Mouse (Mus musculus) CH12.LX (cell line): ENCODE results near the gene Slc16a7. TPM values are rescaled to one million over a fixed set of nuclear protein-coding genes. Genes with fewer than 3 reads are reported as not detected.

Experiments
- DNase-seq: peaks from one replicate; pipeline ENCODE4 v3.0.0-alpha.2; 2013; ENCODE audit errors: extremely low read depth
- H3K27ac ChIP-seq: 2 replicates; pipeline ENCODE4 v1.5.1; 2012; ENCODE audit warnings: low read depth, mild to moderate bottlenecking, control low read depth, moderate library complexity; ENCODE audit not compliant: insufficient read depth
- H3K27me3 ChIP-seq: replicated peaks from 2 replicates; pipeline ENCODE3; 2012; ENCODE audit warnings: inconsistent platforms
- H3K36me3 ChIP-seq, 2 experiments: replicated peaks in 1 of 2; 2 replicates each; pipeline versions ENCODE3 to v1.6.1; 2012; ENCODE audit warnings: inconsistent platforms in 1 of 2, low read length in 1 of 2, mild to moderate bottlenecking in 1 of 2, mixed read lengths in 1 of 2, moderate library complexity in 1 of 2; ENCODE audit not compliant: control insufficient read depth in 1 of 2, insufficient read depth in 1 of 2
- H3K4me1 ChIP-seq, 2 experiments: 2 replicates each; pipeline ENCODE4 v1.6.1; 2012; ENCODE audit warnings: inconsistent platforms in 1 of 2, moderate library complexity in 1 of 2; ENCODE audit not compliant: insufficient read depth in 2 of 2, control insufficient read depth in 1 of 2
- H3K4me2 ChIP-seq: 2 replicates; pipeline ENCODE4 v1.6.1; 2012; ENCODE audit warnings: low read depth, mild to moderate bottlenecking, control low read depth; ENCODE audit not compliant: poor library complexity, insufficient read depth, severe bottlenecking
- H3K4me3 ChIP-seq, 3 experiments: fragments of 150-350 bp in 1 of 3; sonication (generic) in 1 of 3; replicated peaks in 1 of 3; 2 replicates each; pipeline versions ENCODE3 to v1.5.1; 2011 to 2012; ENCODE audit warnings: low read depth in 2 of 3, low read length in 2 of 3, mild to moderate bottlenecking in 2 of 3, moderate library complexity in 2 of 3, control low read depth in 1 of 3, improper control_type of control experiment in 1 of 3, inconsistent platforms in 1 of 3, mixed read lengths in 1 of 3; ENCODE audit not compliant: poor library complexity in 1 of 3
- H3K79me2 ChIP-seq: replicated peaks from 2 replicates; pipeline ENCODE4 v1.6.1; 2012; ENCODE audit warnings: mild to moderate bottlenecking, moderate library complexity; ENCODE audit not compliant: control insufficient read depth, poor library complexity, insufficient read depth, severe bottlenecking; ENCODE audit errors: extremely low read depth
- H3K9ac ChIP-seq: 2 replicates; pipeline ENCODE4 v1.6.1; 2012; ENCODE audit warnings: low read depth, mild to moderate bottlenecking, control low read depth, moderate library complexity; ENCODE audit not compliant: insufficient read depth
- H3K9me3 ChIP-seq: replicated peaks from 2 replicates; pipeline ENCODE3; 2012; ENCODE audit warnings: low read length, inconsistent platforms, mixed read lengths
- BHLHE40 ChIP-seq: IDR thresholded peaks from 2 replicates; pipeline ENCODE4 v1.6.1; 2011; ENCODE audit warnings: mild to moderate bottlenecking, low read depth, low read length, improper control_type of control experiment
- CHD1 ChIP-seq: IDR thresholded peaks from 2 replicates; pipeline ENCODE4 v1.6.1; 2012; ENCODE audit warnings: low read depth, low read length, improper control_type of control experiment, inconsistent platforms
- GABPA ChIP-seq: IDR thresholded peaks from 2 replicates; pipeline ENCODE4 v1.6.1; 2012; ENCODE audit warnings: low read depth, low read length, improper control_type of control experiment, inconsistent platforms; ENCODE audit not compliant: insufficient replicate concordance
- IRF4 ChIP-seq: IDR thresholded peaks from 2 replicates; pipeline ENCODE4 v1.6.1; 2014; ENCODE audit warnings: low read depth, mild to moderate bottlenecking, inconsistent platforms, low read length, improper control_type of control experiment
- JUND ChIP-seq: conservative IDR thresholded peaks from 2 replicates; pipeline ENCODE4 v1.6.1; 2011; ENCODE audit warnings: low read depth, low read length, improper control_type of control experiment
- MAX ChIP-seq: IDR thresholded peaks from 2 replicates; pipeline ENCODE4 v1.6.1; 2011; ENCODE audit warnings: low read length, improper control_type of control experiment
- MAZ ChIP-seq: IDR thresholded peaks from 2 replicates; pipeline ENCODE4 v1.6.1; 2012; ENCODE audit warnings: low read depth, mild to moderate bottlenecking, inconsistent platforms, low read length, improper control_type of control experiment, moderate library complexity
- PAX5 ChIP-seq: IDR thresholded peaks from 2 replicates; pipeline ENCODE4 v1.6.1; 2012; ENCODE audit warnings: low read length, inconsistent platforms, mixed read lengths
- POLR2A ChIP-seq: IDR thresholded peaks from 2 replicates; pipeline ENCODE4 v1.6.1; 2011; ENCODE audit warnings: low read depth, mild to moderate bottlenecking, improper control_type of control experiment, low read length
- POLR2AphosphoS2 ChIP-seq: IDR thresholded peaks from 2 replicates; pipeline ENCODE4 v1.6.1; 2011; ENCODE audit warnings: low read depth, low read length, improper control_type of control experiment
- RCOR1 ChIP-seq: conservative IDR thresholded peaks from 2 replicates; pipeline ENCODE4 v1.6.1; 2012; ENCODE audit warnings: low read depth, mild to moderate bottlenecking, inconsistent platforms, low read length, improper control_type of control experiment
- UBTF ChIP-seq: IDR thresholded peaks from 2 replicates; pipeline ENCODE4 v1.6.1; 2012; ENCODE audit warnings: low read depth, mild to moderate bottlenecking, inconsistent platforms, low read length, improper control_type of control experiment, moderate library complexity
- USF1 ChIP-seq: IDR thresholded peaks from 2 replicates; pipeline ENCODE4 v1.6.1; 2014; ENCODE audit warnings: low read depth, mild to moderate bottlenecking, inconsistent platforms, low read length, improper control_type of control experiment
- dilution Hi-C: fragments of 300-500 bp; cut with MboI; formaldehyde crosslinking; loops from 2 replicates; pipeline ENCODE4 v1.14.3; 2020; ENCODE audit warnings: low sequenced_read_pairs; ENCODE audit not compliant: extremely low pct_unique_long_range_greater_than_20kb, extremely low pct_ligation_motif_present
- in situ Hi-C: fragments of 300-500 bp; cut with MboI; formaldehyde crosslinking; loops from 3 replicates; pipeline ENCODE4 v1.14.3; 2019; ENCODE audit warnings: low sequenced_read_pairs, low pct_ligation_motif_present, low pct_unique_long_range_greater_than_20kb, mixed read lengths
- polyA plus RNA-seq: library from polyadenylated mRNA; unstranded; fragments of >175 nt; gene quantifications from 2 replicates; pipeline ENCODE4 v1.2.1, GENCODE M21; 2012; ENCODE audit warnings: low read depth; ENCODE audit not compliant: insufficient read length
- total RNA-seq, 2 experiments: library from RNA; depleted of rRNA; stranded (reverse); fragments of 300-350 nt in 1 of 2; fragments of >200 nt in 1 of 2; gene quantifications; 2 replicates each; pipeline ENCODE4 v1.2.3; 2012 to 2014

Gene Slc16a7
- total and polyA plus RNA-seq, 3 experiments, result not detected

DNA sequence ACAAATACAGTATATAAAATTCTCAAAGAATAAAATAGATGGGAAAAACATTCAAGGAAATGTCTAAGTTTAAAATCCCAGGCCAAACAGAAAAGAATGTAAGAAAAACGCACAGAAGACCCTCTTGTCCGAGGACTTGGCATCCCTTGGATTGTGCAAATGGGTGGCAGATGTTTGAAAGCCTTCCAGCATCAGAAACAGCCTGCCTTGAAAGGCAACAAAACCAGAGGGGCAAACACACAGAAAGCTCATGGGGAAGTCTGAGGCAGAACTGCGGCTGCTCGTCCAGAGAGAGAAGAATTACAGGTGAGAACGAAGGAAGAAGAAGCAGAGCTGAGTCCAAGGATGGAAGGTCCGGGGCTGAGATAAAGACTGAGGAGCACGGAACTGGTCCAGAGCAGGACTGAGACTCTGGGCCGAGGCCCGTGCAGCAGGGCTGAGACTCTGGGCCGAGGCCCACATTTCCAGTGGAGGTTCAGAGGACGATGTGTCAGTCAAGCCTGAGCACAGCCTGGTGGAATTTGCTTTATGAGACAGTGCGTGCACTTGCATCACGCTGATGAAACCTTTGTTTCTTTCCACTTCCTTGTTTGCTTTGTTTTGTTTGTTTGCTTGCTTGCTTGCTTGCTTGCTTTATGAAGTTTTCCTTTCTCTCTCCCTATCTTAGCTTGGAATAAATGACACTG lies 65.0 kb downstream of the Slc16a7 start:
- H3K36me3 ChIP-seq, result no peaks in the 10 kb centered on the region
- no peak overlapping the region for H3K27ac ChIP-seq
- peaks cover 72% of the 10 kb centered on the region for H3K9me3 ChIP-seq
- no peak for DNase-seq
- dilution Hi-C loops, result no loop called here
- no peak overlapping the region for H3K9ac ChIP-seq
- H3K79me2 ChIP-seq, result no peaks in the 10 kb centered on the region
- H3K27me3 ChIP-seq, result no peaks in the 10 kb centered on the region
- H3K4me1 ChIP-seq, result no peaks in the 10 kb centered on the region
- H3K4me2 ChIP-seq, result no peak overlapping the region
- TF ChIP-seq POLR2A, result no peak
- TF ChIP-seq, all 38 proteins: peak for 0
- in situ Hi-C loops, result no loop called here
- no peak overlapping the region for H3K4me3 ChIP-seq

DNA sequence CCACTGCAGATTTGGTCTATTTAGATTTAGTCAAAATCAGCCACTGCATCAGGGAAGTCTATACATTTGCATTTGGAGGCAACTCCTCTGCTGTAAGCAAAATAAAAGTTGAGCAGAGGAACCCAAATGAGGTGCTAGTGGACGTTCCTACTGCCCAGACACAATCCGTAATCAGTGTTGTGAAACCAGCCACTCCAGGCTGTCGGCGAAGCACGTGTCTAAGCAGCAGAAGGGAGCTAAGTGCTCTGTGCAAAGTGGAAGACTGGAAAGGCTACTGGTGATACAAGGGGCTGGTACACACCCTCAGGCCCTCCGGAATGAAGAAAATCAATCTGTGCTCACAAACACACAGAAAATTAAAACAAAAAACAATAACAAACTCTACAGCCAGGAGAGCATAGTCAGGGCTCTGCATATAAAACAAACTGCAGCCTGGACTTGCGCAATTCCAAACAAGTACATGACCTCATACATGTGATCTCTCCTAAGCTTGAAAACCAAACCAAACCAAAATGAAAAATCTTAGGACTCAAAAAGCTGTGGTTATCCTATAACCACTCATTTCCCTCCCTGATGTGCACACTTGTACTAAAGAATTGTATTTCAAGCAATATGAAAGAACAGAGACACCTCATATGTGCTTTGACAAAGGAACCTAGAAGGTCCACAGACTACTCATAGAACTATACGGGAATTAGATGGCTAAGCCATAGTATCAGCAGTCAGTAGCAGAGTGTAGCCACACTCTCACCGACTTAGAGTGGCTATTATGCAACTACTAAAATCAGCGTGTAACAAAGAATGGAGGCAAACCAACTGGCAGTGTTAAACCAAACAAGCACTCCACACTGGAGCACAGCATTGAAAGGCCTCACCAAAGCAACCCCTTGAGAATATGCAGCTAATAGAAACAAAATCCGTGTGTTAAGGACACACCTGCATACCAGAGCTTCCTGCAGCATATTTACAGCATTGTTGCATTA lies 67.5 kb downstream of the Slc16a7 start:
- Histone ChIP-seq H3K79me2 (no peaks in the 10 kb centered on the region), H3K36me3 (no peaks in the 10 kb centered on the region), H3K4me1 (no peaks in the 10 kb centered on the region), H3K27me3 (no peaks in the 10 kb centered on the region), H3K27ac (no peak overlapping the region), H3K4me2 (no peak overlapping the region)
- dilution Hi-C loops (no loop called here), in situ Hi-C loops (no loop called here)
- no peak for DNase-seq
- TF ChIP-seq RCOR1 (no peak), POLR2AphosphoS2 (no peak), IRF4 (no peak), UBTF (no peak), GABPA (no peak), CHD1 (no peak), BHLHE40 (no peak), MAZ (no peak), PAX5 (no peak), USF1 (no peak), MAX (no peak), JUND (no peak)
- TF ChIP-seq, all 38 proteins: peak for 0
- Histone ChIP-seq H3K9me3 (peaks cover 68% of the 10 kb centered on the region), H3K9ac (no peak overlapping the region), H3K4me3 (no peak overlapping the region)
